Mouse (Mus musculus) embryonic facial prominence, embryonic 15.5 days (tissue): ENCODE measurements around the gene Rbm28. TPM values are rescaled to one million over a fixed set of nuclear protein-coding genes. Genes with fewer than 3 reads are reported as not detected.
"Not testable (repeated sequence)": the region's sequence is repeated elsewhere in the genome, so short reads cannot be mapped to it uniquely, and the experiment has no call there.

Experiments
- ATAC-seq: fragments of 200-750 bp; cut with Nextera tagmentation; 2 replicates; pipeline ENCODE4 v1.8.0; 2017; ENCODE audit warnings: low read depth, moderate TSS enrichment; ENCODE audit not compliant: insufficient number of reproducible peaks, low FRiP score, low TSS enrichment
- H3K27ac ChIP-seq: fragments of 300-500 bp; sonication (generic); replicated peaks from 2 replicates; pipeline ENCODE4 v1.5.1; 2015; ENCODE audit warnings: mild to moderate bottlenecking, inconsistent platforms
- H3K27me3 ChIP-seq: fragments of 300-500 bp; sonication (generic); 2 replicates; pipeline ENCODE4 v1.6.1; 2015; ENCODE audit warnings: inconsistent platforms
- H3K36me3 ChIP-seq: fragments of 300-500 bp; sonication (generic); 2 replicates; pipeline ENCODE4 v1.6.1; 2015; ENCODE audit warnings: mild to moderate bottlenecking, inconsistent platforms
- H3K4me1 ChIP-seq: fragments of 300-500 bp; sonication (generic); 2 replicates; pipeline ENCODE4 v1.6.1; 2015; ENCODE audit warnings: inconsistent platforms
- H3K4me2 ChIP-seq: fragments of 300-500 bp; sonication (generic); replicated peaks from 2 replicates; pipeline ENCODE4 v1.6.1; 2015; ENCODE audit warnings: mild to moderate bottlenecking, inconsistent platforms
- H3K4me3 ChIP-seq: fragments of 300-500 bp; sonication (generic); replicated peaks from 2 replicates; pipeline ENCODE4 v1.5.1; 2015; ENCODE audit warnings: mild to moderate bottlenecking, inconsistent platforms
- H3K9ac ChIP-seq: fragments of 300-500 bp; sonication (generic); 2 replicates; pipeline ENCODE4 v1.6.1; 2015; ENCODE audit warnings: inconsistent platforms
- H3K9me3 ChIP-seq: fragments of 300-500 bp; sonication (generic); replicated peaks from 2 replicates; pipeline ENCODE4 v1.6.1; 2016; ENCODE audit warnings: inconsistent platforms
- WGBS: fragments of 180-500 bp; shearing (Covaris S2); methylation state at CpG from one replicate; pipeline ENCODE4 v1.1.7; 2015; 5-methylcytosine and 5-hydroxymethylcytosine counted together
- polyA plus RNA-seq: library from polyadenylated mRNA; unstranded; fragments of >200 nt; fragmentation: Nextera tagmentation; extraction: Ambion mirVana; gene quantifications from 2 replicates; pipeline ENCODE4 v1.2.1, GENCODE M21; 2015

Rbm28 gene
- polyA plus RNA-seq, 1 experiment from 2014 or later, result 33.1 TPM

- Histone ChIP-seq H3K9ac (no peak overlapping the region), H3K4me3 (no peak overlapping the region), H3K36me3 (no peaks in the 10 kb centered on the region), H3K27ac (no peak overlapping the region), H3K4me2 (no peak overlapping the region), H3K27me3 (peaks cover 38% of the 10 kb centered on the region), H3K9me3 (no peaks in the 10 kb centered on the region), H3K4me1 (peaks cover 31% of the 10 kb centered on the region)
- ATAC-seq, result no peak
- WGBS, result 6% methylated on average over 1 of the region's 1 CpGs
These were observed 1.4 kb upstream of the Rbm28 start for GRCm38 (mm10) chr6:29166196-29166595.

- 99% methylated on average over 5 of the region's 5 CpGs for WGBS
- H3K27me3 ChIP-seq, H3K4me2 ChIP-seq, H3K9me3 ChIP-seq, H3K27ac ChIP-seq, H3K4me3 ChIP-seq, ATAC-seq, H3K9ac ChIP-seq: not testable (repeated sequence)
- Histone ChIP-seq H3K4me1 (peaks cover 14% of the 10 kb centered on the region), H3K36me3 (peaks cover 37% of the 10 kb centered on the region)
These were observed 3.5 kb downstream of the Rbm28 start for GRCm38 (mm10) chr6:29161291-29161690.

GRCm38 (mm10) chr6:29160786-29161185, 4.0 kb downstream of the Rbm28 start:
- Histone ChIP-seq H3K9ac (no peak overlapping the region), H3K36me3 (peaks cover 42% of the 10 kb centered on the region), H3K4me1 (peaks cover 14% of the 10 kb centered on the region), H3K4me2 (no peak overlapping the region), H3K9me3 (no peaks in the 10 kb centered on the region), H3K27me3 (no peaks in the 10 kb centered on the region), H3K27ac (no peak overlapping the region), H3K4me3 (no peak overlapping the region)
- ATAC-seq, result no peak
- WGBS, result 87% methylated on average over 2 of the region's 2 CpGs

- Histone ChIP-seq H3K9ac (no peak overlapping the region), H3K9me3 (no peaks in the 10 kb centered on the region), H3K27ac (no peak overlapping the region), H3K4me3 (no peak overlapping the region), H3K4me1 (no peaks in the 10 kb centered on the region), H3K36me3 (peaks cover 75% of the 10 kb centered on the region), H3K4me2 (no peak overlapping the region), H3K27me3 (no peaks in the 10 kb centered on the region)
- WGBS, result 91% methylated on average over 5 of the region's 5 CpGs
- ATAC-seq, result no peak
These were observed 8.5 kb downstream of the Rbm28 start for GRCm38 (mm10) chr6:29156326-29156725.

GRCm38 (mm10) chr6:29150001-29150400, 14.8 kb downstream of the Rbm28 start:
- H3K4me3 ChIP-seq, result no peak overlapping the region
- ATAC-seq, result no peak
- H3K9ac ChIP-seq, result no peak overlapping the region
- H3K36me3 ChIP-seq, result peaks cover 46% of the 10 kb centered on the region
- H3K27ac ChIP-seq, result no peak overlapping the region
- H3K9me3 ChIP-seq, result no peaks in the 10 kb centered on the region
- no peak overlapping the region for H3K4me2 ChIP-seq
- WGBS, result 97% methylated on average over 1 of the region's 1 CpGs
- no peaks in the 10 kb centered on the region for H3K4me1 ChIP-seq
- no peaks in the 10 kb centered on the region for H3K27me3 ChIP-seq

- H3K36me3 ChIP-seq, result peaks cover 27% of the 10 kb centered on the region
- H3K9me3 ChIP-seq, result no peaks in the 10 kb centered on the region
- no peaks in the 10 kb centered on the region for H3K27me3 ChIP-seq
- WGBS, result 83% methylated on average over 5 of the region's 5 CpGs
- H3K4me2 ChIP-seq, result no peak overlapping the region
- ATAC-seq, result no peak
- no peak overlapping the region for H3K27ac ChIP-seq
- no peak overlapping the region for H3K9ac ChIP-seq
- H3K4me1 ChIP-seq, result no peaks in the 10 kb centered on the region
- no peak overlapping the region for H3K4me3 ChIP-seq
These were observed 17.3 kb downstream of the Rbm28 start for GRCm38 (mm10) chr6:29147407-29148010.

- WGBS, result 80% methylated on average over 7 of the region's 7 CpGs
- no peak for ATAC-seq
- no peaks in the 10 kb centered on the region for H3K9me3 ChIP-seq
- no peak overlapping the region for H3K4me2 ChIP-seq
- H3K4me1 ChIP-seq, result no peaks in the 10 kb centered on the region
- H3K36me3 ChIP-seq, result peaks cover 25% of the 10 kb centered on the region
- no peaks in the 10 kb centered on the region for H3K27me3 ChIP-seq
- H3K9ac ChIP-seq, result no peak overlapping the region
- H3K27ac ChIP-seq, result no peak overlapping the region
- no peak overlapping the region for H3K4me3 ChIP-seq
These were observed 18.2 kb downstream of the Rbm28 start for GRCm38 (mm10) chr6:29146641-29147040.

GRCm38 (mm10) chr6:29145456-29146307, 19.1 kb downstream of the Rbm28 start:
- no peak overlapping the region for H3K4me3 ChIP-seq
- ATAC-seq, result no peak
- whole genome bisulfite sequencing, result 75% methylated on average over 12 of the region's 12 CpGs
- no peak overlapping the region for H3K4me2 ChIP-seq
- no peaks in the 10 kb centered on the region for H3K9me3 ChIP-seq
- no peaks in the 10 kb centered on the region for H3K27me3 ChIP-seq
- H3K36me3 ChIP-seq, result peaks cover 31% of the 10 kb centered on the region
- H3K27ac ChIP-seq, result no peak overlapping the region
- H3K4me1 ChIP-seq, result no peaks in the 10 kb centered on the region
- H3K9ac ChIP-seq, result no peak overlapping the region

GRCm38 (mm10) chr6:29144971-29145370, 19.8 kb downstream of the Rbm28 start:
- ATAC-seq, result no peak
- no peak overlapping the region for H3K27ac ChIP-seq
- H3K36me3 ChIP-seq, result peaks cover 30% of the 10 kb centered on the region
- H3K4me1 ChIP-seq, result no peaks in the 10 kb centered on the region
- H3K27me3 ChIP-seq, result no peaks in the 10 kb centered on the region
- WGBS, result 89% methylated on average over 3 of the region's 3 CpGs
- no peak overlapping the region for H3K4me2 ChIP-seq
- H3K9me3 ChIP-seq, result no peaks in the 10 kb centered on the region
- H3K9ac ChIP-seq, result no peak overlapping the region
- H3K4me3 ChIP-seq, result no peak overlapping the region

- Histone ChIP-seq H3K27ac (no peak overlapping the region), H3K4me2 (no peak overlapping the region), H3K9me3 (no peaks in the 10 kb centered on the region), H3K27me3 (no peaks in the 10 kb centered on the region), H3K9ac (no peak overlapping the region), H3K36me3 (peaks cover 24% of the 10 kb centered on the region), H3K4me1 (no peaks in the 10 kb centered on the region), H3K4me3 (no peak overlapping the region)
- no peak for ATAC-seq
- 38% methylated on average over 5 of the region's 5 CpGs for WGBS
These were observed 21.2 kb downstream of the Rbm28 start for GRCm38 (mm10) chr6:29143608-29144007.

- Histone ChIP-seq H3K27me3 (no peaks in the 10 kb centered on the region), H3K9me3 (no peaks in the 10 kb centered on the region), H3K36me3 (peaks cover 64% of the 10 kb centered on the region), H3K9ac (no peak overlapping the region), H3K27ac (no peak overlapping the region), H3K4me3 (no peak overlapping the region), H3K4me2 (no peak overlapping the region), H3K4me1 (no peaks in the 10 kb centered on the region)
- WGBS, result 94% methylated on average over 9 of the region's 9 CpGs
- ATAC-seq, result no peak
These were observed 27.4 kb downstream of the Rbm28 start for GRCm38 (mm10) chr6:29137441-29137840.
